Mouse (Mus musculus) E14TG2a.4 (cell line): Measurements from ENCODE around the gene Fxyd3.

ENCODE experiments used
- CTCF ChIP-seq: conservative IDR thresholded peaks from 2 replicates; pipeline ENCODE4 v1.5.1; 2014; ENCODE audit warnings: low read length
- NANOG ChIP-seq: IDR thresholded peaks from 2 replicates; pipeline ENCODE4 v1.6.1; 2014; ENCODE audit warnings: borderline replicate concordance, low read length, mixed read lengths

GRCm38 (mm10) chr7:31109091-31109490 is 32.6 kb upstream of the Fxyd3 start:
- TF ChIP-seq CTCF (no peak), NANOG (no peak)
